Mouse (Mus musculus) splenic B cell, adult 2 months (primary cell): ENCODE data around the gene Clk1.
"Not testable (repeated sequence)": the region's sequence is repeated elsewhere in the genome, so short reads cannot be mapped to it uniquely, and the experiment has no call there.

Experiments
- DNase-seq: peaks from one replicate; pipeline ENCODE4 v3.0.0-alpha.2; 2011; ENCODE audit warnings: low read depth, low spot score
- H3K27me3 ChIP-seq: 2 replicates; pipeline ENCODE4 v1.6.1; 2012; ENCODE audit warnings: mild to moderate bottlenecking, low read length, moderate library complexity, mixed read lengths; ENCODE audit not compliant: control insufficient read depth, poor library complexity, insufficient read depth, severe bottlenecking
- H3K36me3 ChIP-seq: 2 replicates; pipeline ENCODE4 v1.6.1; 2012; ENCODE audit warnings: mild to moderate bottlenecking, low read length, moderate library complexity, mixed read lengths; ENCODE audit not compliant: control insufficient read depth, poor library complexity, insufficient read depth, severe bottlenecking

Gene Clk1

DNA sequence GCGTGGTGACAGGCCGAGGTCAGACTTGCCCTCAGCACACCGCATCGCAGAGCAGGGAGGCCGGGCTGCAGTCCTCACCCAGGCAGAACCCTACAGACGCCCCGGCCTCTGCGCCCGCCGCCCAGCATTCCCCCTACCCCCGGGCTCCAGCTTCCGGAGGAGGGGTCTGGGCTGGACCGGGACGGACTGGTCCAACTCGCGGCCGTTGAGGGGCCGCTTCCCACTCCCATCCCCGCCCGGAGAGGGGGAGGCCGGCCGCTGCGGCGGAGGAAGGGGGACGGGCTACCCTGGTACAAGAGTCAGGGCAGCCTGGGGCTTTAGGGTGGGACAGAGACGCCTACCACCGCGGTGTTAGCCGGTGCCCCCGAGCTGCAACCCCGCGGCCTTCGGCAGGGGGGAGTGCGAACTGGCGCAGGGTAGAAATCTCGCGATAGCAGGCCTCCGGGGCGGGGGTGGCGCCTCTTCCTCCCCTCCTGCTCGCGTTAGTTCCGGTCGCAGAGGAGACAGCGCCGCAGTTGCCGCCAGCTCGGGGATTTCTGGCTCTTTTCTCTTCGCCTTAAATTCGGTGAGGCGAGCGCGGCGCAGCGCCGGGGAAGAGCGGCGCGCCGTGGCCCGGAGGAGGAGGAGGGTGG, 31.1 kb downstream of the Clk1 start, which contains the start of gene Bzw1:
Gene Bzw1, plus strand, starts transcription at position 247 of the 632 bp plus-strand sequence.
- Histone ChIP-seq H3K36me3 (peaks cover 7% of the 10 kb centered on the region), H3K27me3 (no peaks in the 10 kb centered on the region)
- peak; percentile 96 for DNase-seq

DNA sequence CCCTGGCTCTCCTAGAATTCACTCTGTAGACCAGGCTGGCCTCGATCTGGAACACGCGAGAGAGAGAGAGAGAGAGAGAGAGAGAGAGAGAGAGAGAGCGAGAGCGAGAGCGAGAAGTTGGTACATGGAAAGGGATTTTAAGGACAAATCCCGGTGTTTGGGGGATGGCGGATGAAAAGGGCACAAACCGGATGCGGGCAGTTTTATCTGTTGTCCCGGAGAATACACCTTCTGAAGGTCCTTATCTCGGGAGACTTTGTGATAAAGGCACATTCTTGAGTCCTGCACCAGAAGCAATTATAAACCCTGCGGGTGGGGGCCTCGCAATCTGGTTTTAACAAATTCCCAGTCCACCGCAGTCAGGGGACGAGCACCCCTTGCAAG, 31.6 kb downstream of the Clk1 start:
- Histone ChIP-seq H3K36me3 (peaks cover 6% of the 10 kb centered on the region; the same call in 1 of the 2 replicates), H3K27me3 (no peaks in the 10 kb centered on the region)
- no peak for DNase-seq

- DNase-seq = no peak
- Histone ChIP-seq H3K27me3 (no peaks in the 10 kb centered on the region), H3K36me3 (peaks cover 6% of the 10 kb centered on the region; the same call in 1 of the 2 replicates)
Measured at GRCm38 (mm10) chr1:58391421-58392267, 32.2 kb downstream of the Clk1 start.

DNA sequence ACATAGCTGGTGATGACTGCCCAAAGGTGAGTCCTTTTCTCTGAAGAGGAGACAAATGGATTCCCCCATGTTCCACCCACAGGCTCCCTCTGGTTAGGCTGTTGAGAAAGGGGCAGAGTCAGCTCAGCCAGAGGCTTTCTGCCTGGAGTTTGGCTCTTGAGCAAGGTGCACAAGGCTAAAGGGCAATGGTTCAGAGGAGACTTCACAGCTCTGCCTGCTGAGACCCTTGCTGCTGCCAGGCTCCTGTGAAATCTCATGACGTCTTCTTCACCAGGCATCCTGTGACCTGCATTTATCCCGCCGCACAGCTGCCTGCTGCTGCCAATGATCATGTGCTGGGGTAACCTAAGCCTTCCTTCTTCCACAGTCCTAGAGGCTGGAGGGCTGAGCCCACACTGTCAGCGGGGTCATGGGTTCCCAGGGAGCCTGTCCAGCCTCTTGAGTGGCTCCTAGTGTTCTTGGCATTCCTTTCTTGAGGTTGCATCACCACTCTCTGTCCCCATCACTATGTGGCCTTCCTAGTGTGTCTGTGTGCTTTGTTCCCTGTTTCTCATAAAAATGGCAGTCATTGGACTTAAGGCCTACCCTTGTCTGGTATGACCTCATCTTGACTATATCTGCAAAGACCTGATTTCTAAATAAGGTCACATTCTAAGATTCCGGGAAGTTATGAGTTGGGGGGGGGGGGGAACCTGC, 41.1 kb downstream of the Clk1 start:
- Histone ChIP-seq H3K36me3 (no peaks in the 10 kb centered on the region), H3K27me3 (no peaks in the 10 kb centered on the region; the same call in 1 of the 2 replicates)
- no peak for DNase-seq

DNA sequence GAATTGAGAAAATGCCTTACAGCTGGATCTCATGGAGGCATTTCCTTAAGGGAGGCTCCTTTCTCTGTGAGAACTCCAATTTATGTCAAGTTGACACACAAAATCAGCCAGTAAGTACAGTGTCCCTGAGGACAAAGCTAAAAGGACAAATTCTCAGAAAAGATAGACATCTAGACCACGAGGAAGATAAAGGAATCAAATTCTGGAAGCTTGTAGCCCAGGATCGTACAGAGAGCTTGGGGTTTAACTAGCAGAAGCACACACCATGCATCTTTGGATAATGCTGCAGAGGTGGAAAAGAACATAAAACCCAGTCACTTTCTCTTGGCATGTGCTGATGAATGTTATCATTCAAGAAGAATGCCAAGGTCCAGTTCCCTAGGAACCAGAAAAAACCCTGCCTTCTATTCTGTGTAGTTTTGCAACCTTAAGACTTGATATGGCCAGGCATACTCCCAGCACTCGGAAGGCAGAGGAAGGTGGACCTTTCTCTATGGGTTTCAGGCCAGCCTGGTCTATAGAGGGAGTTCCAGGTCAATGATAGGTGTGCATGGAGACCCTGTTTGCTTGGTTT, 48.2 kb downstream of the Clk1 start:
- no peaks in the 10 kb centered on the region for H3K36me3 ChIP-seq
- no peak for DNase-seq
- H3K27me3 ChIP-seq = no peaks in the 10 kb centered on the region

- DNase-seq, H3K27me3 ChIP-seq, H3K36me3 ChIP-seq: not testable (repeated sequence)
Measured at GRCm38 (mm10) chr1:58374266-58374665, 49.6 kb downstream of the Clk1 start.

DNA sequence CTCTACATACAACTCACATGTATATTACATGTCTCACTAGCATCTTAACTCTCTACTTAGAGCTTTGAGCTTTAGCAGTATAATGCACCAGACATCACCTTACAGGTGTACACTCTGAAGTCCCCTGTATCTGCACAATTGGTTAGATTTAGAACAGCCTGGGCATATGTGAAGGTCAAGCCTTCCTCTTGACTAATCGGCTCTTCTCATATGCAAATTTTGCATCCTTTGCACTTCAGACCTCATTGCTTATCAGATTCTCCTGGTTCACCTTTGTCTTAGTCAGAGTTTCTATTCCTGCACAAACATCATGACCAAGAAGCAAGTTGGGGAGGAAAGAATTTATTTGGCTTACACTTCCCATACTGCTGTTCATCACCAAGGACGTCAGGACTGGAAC, 54.1 kb downstream of the Clk1 start:
- Histone ChIP-seq H3K27me3 (no peaks in the 10 kb centered on the region), H3K36me3 (no peaks in the 10 kb centered on the region)
- DNase-seq = no peak

DNA sequence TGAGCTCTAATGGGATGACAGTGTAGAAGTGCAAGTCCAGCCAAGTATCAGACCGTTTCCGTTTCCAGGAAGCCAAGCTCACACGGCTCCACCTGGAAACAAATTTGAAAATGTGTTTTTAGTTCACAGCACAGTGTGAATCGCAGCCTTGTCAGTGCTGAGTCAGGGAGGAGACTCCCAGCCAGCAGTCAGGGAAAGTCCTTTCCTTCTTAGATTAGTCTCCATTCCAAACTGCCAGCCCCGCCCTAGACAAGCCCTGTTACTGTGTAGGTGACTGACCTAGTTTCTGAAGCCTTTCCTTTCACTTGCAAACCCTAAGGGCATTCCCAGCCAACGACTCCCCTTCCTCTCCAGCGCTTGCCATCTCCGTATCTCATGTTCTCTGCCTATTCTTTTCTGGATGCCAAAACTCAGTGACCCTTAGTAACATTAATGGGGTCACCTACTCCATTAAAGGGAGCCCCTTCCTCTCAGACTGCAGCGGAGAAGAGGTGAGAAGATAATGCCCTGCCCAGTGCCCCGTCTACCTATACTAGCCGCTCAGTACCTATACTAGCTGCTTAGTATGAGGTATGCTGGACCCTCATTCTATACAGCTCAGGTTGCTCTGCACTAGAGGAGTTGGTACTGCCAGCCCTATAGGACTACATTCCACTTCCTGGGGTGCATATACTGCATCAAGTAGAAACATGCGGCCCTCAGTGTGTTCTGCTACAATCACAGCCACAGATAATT, 57.0 kb downstream of the Clk1 start:
- H3K36me3 ChIP-seq = no peaks in the 10 kb centered on the region
- no peaks in the 10 kb centered on the region for H3K27me3 ChIP-seq
- no peak for DNase-seq

- Histone ChIP-seq H3K36me3 (no peaks in the 10 kb centered on the region), H3K27me3 (no peaks in the 10 kb centered on the region)
- no peak for DNase-seq
Measured at GRCm38 (mm10) chr1:58365829-58366228, 58.0 kb downstream of the Clk1 start.

DNA sequence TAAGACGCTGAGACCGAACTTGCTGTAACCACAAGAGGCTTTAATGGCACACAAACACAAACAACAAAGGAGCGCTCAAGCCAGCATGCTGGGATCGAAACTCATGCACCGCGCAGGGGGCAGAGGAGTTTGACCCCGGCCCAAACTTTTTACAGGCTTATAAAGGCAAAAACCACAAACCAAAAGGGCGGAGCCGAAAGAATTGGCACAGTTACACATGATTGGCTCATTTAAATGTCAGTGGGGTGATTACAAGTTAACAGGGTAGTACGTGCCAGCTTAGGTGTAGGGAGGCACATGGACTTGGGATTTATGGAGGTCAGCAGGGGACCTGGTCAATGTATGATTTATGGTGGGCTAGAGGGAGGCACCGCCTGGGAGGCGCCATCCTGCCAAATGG, 59.3 kb downstream of the Clk1 start:
- no peak for DNase-seq
- H3K27me3 ChIP-seq = no peaks in the 10 kb centered on the region
- H3K36me3 ChIP-seq = no peaks in the 10 kb centered on the region

GRCm38 (mm10) chr1:58362296-58362695, 61.6 kb downstream of the Clk1 start:
- DNase-seq = no peak
- Histone ChIP-seq H3K36me3 (no peaks in the 10 kb centered on the region), H3K27me3 (no peaks in the 10 kb centered on the region)
